Mouse (Mus musculus) CH12.LX (cell line): ENCODE data around the gene Mest. TPM values are rescaled to one million over a fixed set of nuclear protein-coding genes. Genes with fewer than 3 reads are reported as not detected.

Source experiments
- DNase-seq: peaks from one replicate; pipeline ENCODE4 v3.0.0-alpha.2; 2013; ENCODE audit errors: extremely low read depth
- H3K27ac ChIP-seq: 2 replicates; pipeline ENCODE4 v1.5.1; 2012; ENCODE audit warnings: low read depth, mild to moderate bottlenecking, control low read depth, moderate library complexity; ENCODE audit not compliant: insufficient read depth
- H3K27me3 ChIP-seq: replicated peaks from 2 replicates; pipeline ENCODE3; 2012; ENCODE audit warnings: inconsistent platforms
- H3K36me3 ChIP-seq, 2 experiments: replicated peaks in 1 of 2; 2 replicates each; pipeline versions ENCODE3 to v1.6.1; 2012; ENCODE audit warnings: inconsistent platforms in 1 of 2, low read length in 1 of 2, mild to moderate bottlenecking in 1 of 2, mixed read lengths in 1 of 2, moderate library complexity in 1 of 2; ENCODE audit not compliant: control insufficient read depth in 1 of 2, insufficient read depth in 1 of 2
- H3K4me1 ChIP-seq, 2 experiments: 2 replicates each; pipeline ENCODE4 v1.6.1; 2012; ENCODE audit warnings: inconsistent platforms in 1 of 2, moderate library complexity in 1 of 2; ENCODE audit not compliant: insufficient read depth in 2 of 2, control insufficient read depth in 1 of 2
- H3K4me2 ChIP-seq: 2 replicates; pipeline ENCODE4 v1.6.1; 2012; ENCODE audit warnings: low read depth, mild to moderate bottlenecking, control low read depth; ENCODE audit not compliant: poor library complexity, insufficient read depth, severe bottlenecking
- H3K4me3 ChIP-seq, 3 experiments: fragments of 150-350 bp in 1 of 3; sonication (generic) in 1 of 3; replicated peaks in 1 of 3; 2 replicates each; pipeline versions ENCODE3 to v1.5.1; 2011 to 2012; ENCODE audit warnings: low read depth in 2 of 3, low read length in 2 of 3, mild to moderate bottlenecking in 2 of 3, moderate library complexity in 2 of 3, control low read depth in 1 of 3, improper control_type of control experiment in 1 of 3, inconsistent platforms in 1 of 3, mixed read lengths in 1 of 3; ENCODE audit not compliant: poor library complexity in 1 of 3
- H3K79me2 ChIP-seq: replicated peaks from 2 replicates; pipeline ENCODE4 v1.6.1; 2012; ENCODE audit warnings: mild to moderate bottlenecking, moderate library complexity; ENCODE audit not compliant: control insufficient read depth, poor library complexity, insufficient read depth, severe bottlenecking; ENCODE audit errors: extremely low read depth
- H3K9ac ChIP-seq: 2 replicates; pipeline ENCODE4 v1.6.1; 2012; ENCODE audit warnings: low read depth, mild to moderate bottlenecking, control low read depth, moderate library complexity; ENCODE audit not compliant: insufficient read depth
- H3K9me3 ChIP-seq: replicated peaks from 2 replicates; pipeline ENCODE3; 2012; ENCODE audit warnings: low read length, inconsistent platforms, mixed read lengths
- CHD1 ChIP-seq: IDR thresholded peaks from 2 replicates; pipeline ENCODE4 v1.6.1; 2012; ENCODE audit warnings: low read depth, low read length, improper control_type of control experiment, inconsistent platforms
- CHD2 ChIP-seq: IDR thresholded peaks from 2 replicates; pipeline ENCODE4 v1.6.1; 2011; ENCODE audit warnings: low read length, improper control_type of control experiment
- CTCF ChIP-seq, 2 experiments: IDR thresholded peaks in 1 of 2; conservative IDR thresholded peaks in 1 of 2; 2 replicates each; pipeline ENCODE4 v1.5.1; 2011 to 2012; ENCODE audit warnings: low read depth in 2 of 2, low read length in 2 of 2, improper control_type of control experiment in 1 of 2, inconsistent platforms in 1 of 2, mild to moderate bottlenecking in 1 of 2, moderate library complexity in 1 of 2
- ELF1 ChIP-seq: IDR thresholded peaks from 2 replicates; pipeline ENCODE4 v1.6.1; 2014; ENCODE audit warnings: low read depth, mild to moderate bottlenecking, inconsistent platforms, low read length, improper control_type of control experiment
- EP300 ChIP-seq: IDR thresholded peaks from 2 replicates; pipeline ENCODE4 v1.6.1; 2011; ENCODE audit warnings: low read length, improper control_type of control experiment
- ETS1 ChIP-seq: conservative IDR thresholded peaks from 2 replicates; pipeline ENCODE4 v1.6.1; 2012; ENCODE audit warnings: low read depth, mild to moderate bottlenecking, inconsistent platforms, low read length, improper control_type of control experiment, moderate library complexity
- JUND ChIP-seq: conservative IDR thresholded peaks from 2 replicates; pipeline ENCODE4 v1.6.1; 2011; ENCODE audit warnings: low read depth, low read length, improper control_type of control experiment
- MAX ChIP-seq: IDR thresholded peaks from 2 replicates; pipeline ENCODE4 v1.6.1; 2011; ENCODE audit warnings: low read length, improper control_type of control experiment
- MXI1 ChIP-seq: IDR thresholded peaks from 2 replicates; pipeline ENCODE4 v1.6.1; 2011; ENCODE audit warnings: mild to moderate bottlenecking, low read depth, low read length, improper control_type of control experiment
- NELFE ChIP-seq: IDR thresholded peaks from 2 replicates; pipeline ENCODE4 v1.6.1; 2011; ENCODE audit warnings: low read depth, low read length, improper control_type of control experiment
- NRF1 ChIP-seq: IDR thresholded peaks from 2 replicates; pipeline ENCODE4 v1.6.1; 2014; ENCODE audit warnings: low read depth, mild to moderate bottlenecking, inconsistent platforms, low read length, improper control_type of control experiment, moderate library complexity
- RAD21 ChIP-seq: IDR thresholded peaks from 2 replicates; pipeline ENCODE4 v1.6.1; 2011; ENCODE audit warnings: low read depth, mild to moderate bottlenecking, low read length, improper control_type of control experiment, moderate library complexity
- RCOR1 ChIP-seq: conservative IDR thresholded peaks from 2 replicates; pipeline ENCODE4 v1.6.1; 2012; ENCODE audit warnings: low read depth, mild to moderate bottlenecking, inconsistent platforms, low read length, improper control_type of control experiment
- SIN3A ChIP-seq: IDR thresholded peaks from 2 replicates; pipeline ENCODE4 v1.6.1; 2012; ENCODE audit warnings: low read length, improper control_type of control experiment, inconsistent platforms
- SMC3 ChIP-seq: IDR thresholded peaks from 2 replicates; pipeline ENCODE4 v1.6.1; 2011; ENCODE audit warnings: low read depth, low read length, improper control_type of control experiment
- TBP ChIP-seq: conservative IDR thresholded peaks from 2 replicates; pipeline ENCODE4 v1.6.1; 2011; ENCODE audit warnings: low read depth, low read length, improper control_type of control experiment
- TCF12 ChIP-seq: IDR thresholded peaks from 2 replicates; pipeline ENCODE4 v1.6.1; 2014; ENCODE audit warnings: low read depth, mild to moderate bottlenecking, inconsistent platforms, low read length, improper control_type of control experiment
- UBTF ChIP-seq: IDR thresholded peaks from 2 replicates; pipeline ENCODE4 v1.6.1; 2012; ENCODE audit warnings: low read depth, mild to moderate bottlenecking, inconsistent platforms, low read length, improper control_type of control experiment, moderate library complexity
- USF1 ChIP-seq: IDR thresholded peaks from 2 replicates; pipeline ENCODE4 v1.6.1; 2014; ENCODE audit warnings: low read depth, mild to moderate bottlenecking, inconsistent platforms, low read length, improper control_type of control experiment
- USF2 ChIP-seq: conservative IDR thresholded peaks from 2 replicates; pipeline ENCODE4 v1.6.1; 2011; ENCODE audit warnings: low read depth, low read length, improper control_type of control experiment
- ZC3H11A ChIP-seq: IDR thresholded peaks from 2 replicates; pipeline ENCODE4 v1.6.1; 2012; ENCODE audit warnings: low read depth, mild to moderate bottlenecking, inconsistent platforms, low read length, improper control_type of control experiment
- ZKSCAN1 ChIP-seq: IDR thresholded peaks from 2 replicates; pipeline ENCODE4 v1.6.1; 2012; ENCODE audit warnings: low read depth, inconsistent platforms, low read length, improper control_type of control experiment, borderline replicate concordance
- ZMIZ1 ChIP-seq: IDR thresholded peaks from 2 replicates; pipeline ENCODE4 v1.6.1; 2012; ENCODE audit warnings: low read depth, mild to moderate bottlenecking, inconsistent platforms, low read length, improper control_type of control experiment
- ZNF384 ChIP-seq: IDR thresholded peaks from 2 replicates; pipeline ENCODE4 v1.6.1; 2012; ENCODE audit warnings: low read depth, low read length, improper control_type of control experiment, inconsistent platforms
- dilution Hi-C: fragments of 300-500 bp; cut with MboI; formaldehyde crosslinking; loops from 2 replicates; pipeline ENCODE4 v1.14.3; 2020; ENCODE audit warnings: low sequenced_read_pairs; ENCODE audit not compliant: extremely low pct_unique_long_range_greater_than_20kb, extremely low pct_ligation_motif_present
- in situ Hi-C: fragments of 300-500 bp; cut with MboI; formaldehyde crosslinking; loops from 3 replicates; pipeline ENCODE4 v1.14.3; 2019; ENCODE audit warnings: low sequenced_read_pairs, low pct_ligation_motif_present, low pct_unique_long_range_greater_than_20kb, mixed read lengths
- polyA plus RNA-seq: library from polyadenylated mRNA; unstranded; fragments of >175 nt; gene quantifications from 2 replicates; pipeline ENCODE4 v1.2.1, GENCODE M21; 2012; ENCODE audit warnings: low read depth; ENCODE audit not compliant: insufficient read length
- total RNA-seq, 2 experiments: library from RNA; depleted of rRNA; stranded (reverse); fragments of 300-350 nt in 1 of 2; fragments of >200 nt in 1 of 2; gene quantifications; 2 replicates each; pipeline ENCODE4 v1.2.3; 2012 to 2014

The Mest gene
- total and polyA plus RNA-seq, 3 experiments: 0.13 TPM; not detected in 2

DNA sequence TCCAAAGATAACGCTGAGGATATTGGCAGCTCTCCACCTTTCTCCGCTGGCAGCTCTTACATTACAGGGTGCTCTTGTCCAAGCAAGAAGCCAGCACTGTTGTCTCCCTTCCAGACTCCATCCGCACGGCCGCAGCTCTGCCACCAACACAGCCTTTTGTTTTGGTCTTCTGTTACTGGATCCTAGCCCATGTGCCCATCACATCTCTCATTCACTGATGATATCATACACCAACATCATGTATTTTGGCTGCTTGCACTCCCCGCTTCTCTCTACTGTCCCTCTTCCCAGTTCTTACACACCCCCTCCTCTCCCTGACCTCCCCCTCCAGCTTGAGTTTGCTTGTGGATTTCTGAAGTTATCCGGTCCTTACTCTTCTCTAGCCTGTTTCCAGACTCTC lies 6.6 kb upstream of the Mest start:
- dilution Hi-C loops (no loop called here), in situ Hi-C loops (no loop called here)
- Histone ChIP-seq H3K36me3 (no peaks in the 10 kb centered on the region), H3K4me1 (no peaks in the 10 kb centered on the region), H3K9ac (no peak overlapping the region), H3K27ac (no peak overlapping the region), H3K79me2 (no peaks in the 10 kb centered on the region), H3K9me3 (no peaks in the 10 kb centered on the region), H3K27me3 (no peaks in the 10 kb centered on the region), H3K4me2 (no peak overlapping the region), H3K4me3 (no peak overlapping the region)
- DNase-seq: no peak
- TF ChIP-seq EP300 (no peak), ZNF384 (no peak), SMC3 (no peak), CHD1 (no peak), UBTF (no peak), ZC3H11A (no peak), ZMIZ1 (no peak), JUND (no peak), RCOR1 (no peak), CHD2 (no peak), ELF1 (no peak), USF2 (no peak), TCF12 (no peak), ZKSCAN1 (no peak), CTCF (conservative IDR thresholded peaks at IDR 0.05 in 1 of 2, IDR thresholded peaks at IDR 0.05 in 1 of 2; ENCODE audit: low read depth in 2 of 2, low read length in 2 of 2) (no peak)

DNA sequence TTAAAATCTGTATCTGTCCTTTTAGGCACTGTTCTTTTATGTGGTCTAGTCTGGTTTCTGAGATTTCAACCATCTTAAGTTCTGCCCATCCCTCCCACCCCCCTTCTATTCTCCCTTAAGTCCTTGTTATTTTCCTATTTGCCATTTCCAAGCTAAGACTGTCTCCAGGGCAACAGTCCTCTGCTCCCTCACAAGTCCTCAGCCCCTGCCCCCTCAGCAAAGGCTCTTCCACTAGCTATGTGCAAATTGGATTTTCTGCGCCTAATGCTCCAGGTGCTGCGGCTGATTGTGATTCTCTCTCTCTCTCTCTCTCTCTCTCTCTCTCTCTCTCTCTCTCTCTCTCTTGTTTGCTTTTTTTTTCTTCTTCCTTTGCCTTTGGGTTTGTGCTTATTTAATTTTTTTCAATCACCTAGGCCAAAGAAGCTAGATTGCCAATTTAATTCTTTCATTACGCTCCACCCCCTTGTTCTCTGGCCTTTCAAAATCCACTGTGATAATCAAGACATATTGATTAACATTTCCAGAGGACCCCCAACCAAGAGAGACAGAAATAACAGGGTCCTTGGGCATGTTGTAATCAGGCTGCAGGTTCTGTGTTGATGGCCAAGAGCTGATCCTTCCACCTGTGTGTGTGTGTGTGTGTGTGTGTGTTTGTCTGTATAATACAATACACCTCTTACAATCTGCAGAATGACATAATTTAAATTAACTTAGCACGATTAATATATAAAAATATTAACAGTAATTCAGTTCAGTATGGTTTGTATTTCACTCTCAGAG lies 772 bp upstream of the Mest start:
- H3K4me3 ChIP-seq: no peak overlapping the region
- H3K4me2 ChIP-seq: peak overlapping the region; percentile 15; the same call in 1 of the 2 replicates
- H3K27me3 ChIP-seq: no peaks in the 10 kb centered on the region
- TF ChIP-seq CHD2 (no peak), ELF1 (no peak), MXI1 (no peak), CHD1 (no peak), MAX (no peak), NELFE (no peak), JUND (no peak), ETS1 (no peak), NRF1 (no peak), UBTF (no peak), ZNF384 (no peak), SIN3A (no peak), RCOR1 (no peak), RAD21 (no peak), USF1 (no peak), TBP (no peak)
- H3K4me1 ChIP-seq: no peaks in the 10 kb centered on the region
- DNase-seq: no peak
- no peaks in the 10 kb centered on the region for H3K36me3 ChIP-seq
- no peaks in the 10 kb centered on the region for H3K79me2 ChIP-seq
- no peak overlapping the region for H3K27ac ChIP-seq
- dilution Hi-C loops: no loop called here
- no peak overlapping the region for H3K9ac ChIP-seq
- in situ Hi-C loops: no loop called here
- no peaks in the 10 kb centered on the region for H3K9me3 ChIP-seq
